Mouse (Mus musculus) lung, adult 2 months (tissue): Measurements from ENCODE around the gene Arl8b. TPM values are rescaled to one million over a fixed set of nuclear protein-coding genes. Genes with fewer than 3 reads are reported as not detected.

ENCODE experiments used
- DNase-seq: peaks from one replicate; pipeline ENCODE4 v3.0.0; 2022
- H3K4me1 ChIP-seq: fragments of 200-500 bp; 2 replicates; pipeline ENCODE4 v1.6.1; 2011; ENCODE audit warnings: low read length; ENCODE audit not compliant: control insufficient read depth, insufficient read depth
- H3K4me3 ChIP-seq: fragments of 200-500 bp; replicated peaks from 2 replicates; pipeline ENCODE3; 2011; ENCODE audit warnings: low read depth, mild to moderate bottlenecking, control low read depth, low read length; ENCODE audit errors: extremely low read depth
- CTCF ChIP-seq: fragments of 200-500 bp; IDR thresholded peaks from 2 replicates; pipeline ENCODE4 v1.5.1; 2011; ENCODE audit warnings: mild to moderate bottlenecking, low read length, control low read depth; ENCODE audit not compliant: insufficient read depth
- POLR2A ChIP-seq: fragments of 200-500 bp; IDR thresholded peaks from 2 replicates; pipeline ENCODE4 v1.6.1; 2011; ENCODE audit warnings: low read depth, mild to moderate bottlenecking, control low read depth, low read length, borderline replicate concordance; ENCODE audit errors: extremely low read depth
- WGBS: fragments of 180-500 bp; shearing (Covaris S2); methylation state at CpG from one replicate; pipeline ENCODE4 v1.1.7; 2018; 5-methylcytosine and 5-hydroxymethylcytosine counted together
- polyA plus RNA-seq: library from polyadenylated mRNA; depleted of rRNA; stranded (reverse); fragments of >200 nt; gene quantifications from 2 replicates; pipeline ENCODE4 v1.2.3, GENCODE M21; 2012; rRNA removed

Gene Arl8b
- polyA plus RNA-seq, 1 experiment = 19.4 TPM

DNA sequence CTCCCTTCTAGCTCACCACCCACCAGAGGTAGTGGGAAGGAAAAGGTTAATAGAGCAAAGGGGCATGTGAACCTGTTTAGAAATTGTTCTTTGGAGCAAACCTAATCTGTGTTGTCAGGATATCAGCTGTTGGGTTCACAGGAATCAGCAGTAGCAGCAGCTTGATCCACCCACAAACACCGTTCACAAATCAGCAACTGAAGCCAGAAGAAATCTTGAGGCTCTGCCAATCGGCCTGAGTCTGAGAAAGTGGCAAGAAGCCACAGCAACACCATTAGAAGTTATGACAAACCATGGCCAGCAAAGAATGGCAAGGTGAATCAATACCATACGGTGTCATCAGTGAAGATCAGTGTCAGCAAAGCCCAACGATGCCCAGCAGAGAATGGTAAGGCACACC, 88.4 kb downstream of the Arl8b start:
- WGBS = 79% methylated on average over 4 of the region's 4 CpGs
- no peak overlapping the region for H3K4me3 ChIP-seq
- DNase-seq = no peak
- TF ChIP-seq POLR2A = no peak
- no peak for TF ChIP-seq CTCF
- no peaks in the 10 kb centered on the region; the same call in 1 of the 2 replicates for H3K4me1 ChIP-seq

Other genes starting within 250 kb of the Arl8b start
- 14.6 and 14.9 TPM in 2 replicates for gene Bhlhe40, start 122.5 kb upstream of the Arl8b start, polyA plus RNA-seq
- 18.4 and 18.5 TPM in 2 replicates for gene Edem1, start 45.5 kb downstream of the Arl8b start, polyA plus RNA-seq